Mouse (Mus musculus): Measurements from ENCODE around the gene Eif1ax. TPM values are rescaled to one million over a fixed set of nuclear protein-coding genes. Genes with fewer than 3 reads are reported as not detected.

Eif1ax gene
- polyA plus RNA-seq (2017; shearing (Covaris generic)): 66.3 TPM

DNA sequence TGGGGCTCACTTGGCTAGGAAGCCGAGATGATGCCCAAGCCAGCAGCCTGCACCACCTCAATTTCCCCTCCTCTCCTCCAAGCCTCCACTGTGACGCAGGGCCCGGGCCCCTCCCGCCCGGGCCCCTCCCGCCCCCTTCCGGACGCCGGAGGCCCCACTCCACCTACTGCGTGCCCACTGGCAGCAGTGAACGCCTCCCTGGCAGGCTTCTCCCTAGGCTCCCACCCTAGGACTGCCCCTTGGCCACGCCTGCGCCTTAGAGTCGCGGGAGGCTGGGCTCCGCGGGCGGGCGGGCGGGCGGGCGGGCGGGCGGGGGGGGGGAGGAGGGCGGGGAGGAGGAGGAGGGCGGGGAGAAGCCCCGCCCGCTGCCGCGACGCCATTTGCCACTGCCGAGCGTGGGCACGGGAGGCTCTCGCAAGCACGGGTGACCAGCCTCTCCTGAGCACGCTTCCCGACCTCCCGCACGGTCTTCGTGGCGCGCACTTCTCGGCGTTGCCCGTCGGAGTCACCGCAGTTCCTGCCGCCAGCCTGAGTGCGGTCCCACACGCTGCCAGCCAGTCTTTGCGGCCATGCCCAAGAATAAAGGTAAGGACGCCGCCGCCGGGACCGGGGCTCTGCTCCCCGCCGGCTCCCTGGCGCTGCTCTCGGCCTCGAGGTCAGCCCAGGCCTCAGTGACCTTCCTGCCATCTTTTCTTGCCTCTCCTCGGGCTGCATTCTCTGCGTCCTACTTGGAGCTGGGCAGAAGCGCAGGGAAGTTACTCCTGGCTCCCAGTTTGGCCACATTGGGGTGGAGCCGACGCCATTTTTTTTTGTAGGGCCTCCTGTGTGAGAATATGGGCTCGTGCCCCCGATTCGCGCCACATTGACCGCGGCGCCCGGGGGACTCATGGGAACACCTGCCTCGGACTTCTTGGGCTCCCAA lies at the start of gene Eif1ax:
TSS of gene Eif1ax (plus strand) at position 348 of the 922 bp plus-strand sequence.

DNA sequence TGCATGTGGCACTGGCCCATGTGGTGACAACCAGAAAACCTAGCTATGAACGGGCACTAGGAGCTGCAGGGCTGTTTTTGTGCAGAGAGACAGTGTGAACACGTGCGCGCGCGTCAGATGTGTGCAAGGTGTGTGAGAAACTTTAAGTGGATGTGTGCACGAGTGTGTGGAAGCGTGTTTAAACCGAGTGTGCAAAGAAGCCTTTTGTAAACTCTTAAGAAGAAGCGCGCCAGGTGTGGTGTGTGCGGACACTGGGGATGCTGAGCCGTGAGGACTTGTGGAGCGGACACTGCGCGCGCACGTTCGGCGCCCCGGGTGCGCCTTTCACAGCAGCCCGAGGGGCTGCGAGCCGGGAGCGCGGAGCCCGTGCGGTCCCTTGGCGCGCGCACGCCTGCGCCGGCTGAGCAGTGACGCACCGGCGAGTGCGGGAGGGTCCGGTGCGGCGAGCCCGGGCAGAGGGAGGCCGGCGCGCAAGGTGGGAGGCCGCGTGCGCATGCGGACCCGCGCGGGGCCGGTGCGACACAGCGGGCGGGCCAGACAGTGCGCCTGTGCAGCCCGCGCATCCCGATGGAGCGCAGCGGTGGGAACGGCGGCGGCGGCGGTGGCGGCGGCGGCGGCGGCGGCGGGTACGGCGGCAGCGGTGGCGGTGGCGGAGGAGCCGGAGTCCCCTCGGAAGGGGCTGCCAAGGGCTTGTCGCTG lies 42.3 kb downstream of the Eif1ax start, which contains the start of gene Map7d2:
TSS of gene Map7d2 (plus strand) at position 443 of the 699 bp plus-strand sequence.

Other genes with a start within 250 kb of the Eif1ax start
- gene Rps6ka3, start 161.9 kb upstream of the Eif1ax start, polyA plus RNA-seq (2017; shearing (Covaris generic)): 5.8 TPM
- not detected for gene Map7d2, start 42.4 kb downstream of the Eif1ax start, polyA plus RNA-seq (2017; shearing (Covaris generic))
- gene Bclaf3, start 154.5 kb downstream of the Eif1ax start, polyA plus RNA-seq (2017; shearing (Covaris generic)): 50.8 TPM